Mouse (Mus musculus) spleen, postnatal 36 days (tissue): ENCODE results near the gene Trim60.

Experiments used
- DNase-seq, 2 experiments: peaks; one replicate each; pipeline ENCODE4 v3.0.0; 2022; ENCODE audit warnings: low spot score in 2 of 2, mixed read lengths in 1 of 2

Gene Trim60

GRCm38 (mm10) chr8:64987731-64988130 is 30.7 kb downstream of the Trim60 start, which contains the start of gene Trim75:
Gene Trim75, minus strand, starts transcription at chr8:64987831.
- DNase-seq = no peak

GRCm38 (mm10) chr8:64983150-64983897 is 35.1 kb downstream of the Trim60 start:
- DNase-seq = no peak

GRCm38 (mm10) chr8:64962836-64963235 is 55.5 kb downstream of the Trim60 start:
- DNase-seq = no peak

- no peak for DNase-seq
Observed at GRCm38 (mm10) chr8:64959025-64959424, 59.4 kb downstream of the Trim60 start.

- no peak for DNase-seq
Observed at GRCm38 (mm10) chr8:64952101-64952500, 66.3 kb downstream of the Trim60 start.
